Mouse (Mus musculus): ENCODE data around the gene Ltbp1. TPM values are rescaled to one million over a fixed set of nuclear protein-coding genes. Genes with fewer than 3 reads are reported as not detected.

Gene Ltbp1
- total and polyA plus RNA-seq, 3 experiments: 0.01 to 0.04 TPM; not detected in 1

DNA sequence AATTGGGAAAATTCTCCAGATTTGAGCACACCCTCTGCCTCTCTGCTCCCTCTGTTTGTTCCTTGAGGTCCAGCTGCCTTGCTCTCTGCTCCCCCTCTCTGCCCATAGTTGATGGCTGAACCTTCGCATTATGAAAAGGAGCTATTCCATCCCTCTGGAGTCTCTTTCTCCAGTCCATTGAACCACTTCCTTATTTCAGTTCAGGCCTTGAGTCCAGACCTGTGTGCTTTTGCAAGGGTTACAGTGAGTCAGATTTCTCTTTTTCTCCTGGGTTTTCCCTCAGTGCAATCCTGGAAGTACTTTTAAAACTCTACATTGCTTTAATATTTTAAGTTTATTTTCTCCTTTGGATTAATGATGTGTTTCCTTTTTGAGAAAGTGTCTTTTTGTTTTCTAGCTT, 236.7 kb downstream of the Ltbp1 start:
- DNase-seq (ENCODE audit: low read depth, low spot score): no peak
- H3K9me3 ChIP-seq (replicated peaks; ENCODE audit: insufficient read depth, low read length): no peaks in the 10 kb centered on the region

DNA sequence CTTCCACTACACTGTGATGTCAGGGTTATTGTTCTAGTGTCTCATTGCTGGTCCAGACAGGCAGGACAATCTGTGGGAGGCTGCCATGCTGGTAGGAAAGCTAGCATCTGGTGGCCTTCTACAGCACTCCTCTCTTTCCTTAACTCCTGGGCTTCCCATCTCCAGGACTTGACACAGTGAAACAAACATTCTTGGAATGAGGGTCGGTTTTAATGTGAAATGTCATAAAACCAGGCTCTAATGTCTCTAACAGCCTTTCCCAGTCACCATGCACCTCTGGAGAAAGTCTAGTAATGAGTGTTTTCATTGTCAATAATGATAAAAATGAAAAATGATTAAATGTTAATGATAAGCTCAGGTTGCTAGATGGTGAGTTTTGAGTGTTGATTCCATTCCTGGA, 237.9 kb downstream of the Ltbp1 start:
- Histone ChIP-seq H3K27ac (ENCODE audit: control insufficient read depth, low read depth, low read length) (no peak overlapping the region), H3K9ac (ENCODE audit: control insufficient read depth, low read depth, low read length, poor library complexity, severe bottlenecking) (no peak overlapping the region), H3K79me2 (ENCODE audit: control insufficient read depth, insufficient read depth, low read length, poor library complexity) (no peaks in the 10 kb centered on the region), H3K36me3 (ENCODE audit: control insufficient read depth in 1 of 2, insufficient read depth in 2 of 2, low read length in 2 of 2) (no peaks in the 10 kb centered on the region), H3K27me3 (ENCODE audit: control insufficient read depth in 1 of 2, insufficient read depth in 2 of 2, low read length in 2 of 2) (no peaks in the 10 kb centered on the region; a peak in 1 of 4 replicates), H3K4me1 (ENCODE audit: control insufficient read depth in 1 of 2, insufficient read depth in 2 of 2, low read length in 2 of 2) (no peaks in the 10 kb centered on the region), H3K4me3 (ENCODE audit: control insufficient read depth in 1 of 2, insufficient read depth in 1 of 2, low read depth in 2 of 2, low read length in 2 of 2) (no peak overlapping the region), H3K9me3 (replicated peaks; ENCODE audit: insufficient read depth, low read length) (no peaks in the 10 kb centered on the region)
- DNase-seq (ENCODE audit: low read depth, low spot score): no peak
- TF ChIP-seq NRF1 (IDR thresholded peaks at IDR 0.05; ENCODE audit: insufficient read depth, low read depth, low read length, poor library complexity, severe bottlenecking) (no peak), TBP (IDR thresholded peaks at IDR 0.05; ENCODE audit: low read depth, low read length) (no peak), MAZ (IDR thresholded peaks at IDR 0.05; ENCODE audit: low read depth, low read length) (no peak), RAD21 (IDR thresholded peaks at IDR 0.05; ENCODE audit: low read depth, low read length) (no peak), ZKSCAN1 (IDR thresholded peaks at IDR 0.05; ENCODE audit: low read depth, low read length) (no peak), POLR2A (IDR thresholded peaks at IDR 0.05; ENCODE audit: control insufficient read depth in 1 of 2, insufficient read depth in 1 of 2, low read depth in 1 of 2, low read length in 2 of 2, poor library complexity in 1 of 2) (no peak), ZMIZ1 (IDR thresholded peaks at IDR 0.05; ENCODE audit: low read depth, low read length) (no peak), MAFK (IDR thresholded peaks at IDR 0.05; ENCODE audit: borderline replicate concordance, low read depth, low read length) (no peak), CHD2 (IDR thresholded peaks at IDR 0.05; ENCODE audit: low read length) (no peak), KAT2A (conservative IDR thresholded peaks at IDR 0.05; ENCODE audit: low read depth, low read length) (no peak), USF1 (IDR thresholded peaks at IDR 0.05; ENCODE audit: low read depth, low read length) (no peak), UBTF (IDR thresholded peaks at IDR 0.05; ENCODE audit: borderline replicate concordance, insufficient read depth, low read depth, low read length) (no peak)

More for the DNA sequence above, 236.7 kb downstream of the Ltbp1 start:
- Histone ChIP-seq H3K27ac (ENCODE audit: control insufficient read depth, low read depth, low read length) (no peak overlapping the region), H3K27me3 (ENCODE audit: control insufficient read depth in 1 of 2, insufficient read depth in 2 of 2, low read length in 2 of 2) (no peaks in the 10 kb centered on the region; a peak in 1 of 4 replicates), H3K36me3 (ENCODE audit: control insufficient read depth in 1 of 2, insufficient read depth in 2 of 2, low read length in 2 of 2) (no peaks in the 10 kb centered on the region), H3K9ac (ENCODE audit: control insufficient read depth, low read depth, low read length, poor library complexity, severe bottlenecking) (no peak overlapping the region), H3K4me3 (ENCODE audit: control insufficient read depth in 1 of 2, insufficient read depth in 1 of 2, low read depth in 2 of 2, low read length in 2 of 2) (no peak overlapping the region), H3K79me2 (ENCODE audit: control insufficient read depth, insufficient read depth, low read length, poor library complexity) (no peaks in the 10 kb centered on the region), H3K4me1 (ENCODE audit: control insufficient read depth in 1 of 2, insufficient read depth in 2 of 2, low read length in 2 of 2) (no peaks in the 10 kb centered on the region)
- TF ChIP-seq TAL1 (IDR thresholded peaks at IDR 0.05; ENCODE audit: low read length): no peak
- no peak for TF ChIP-seq MYC (IDR thresholded peaks at IDR 0.05; ENCODE audit: low read depth, low read length)
- TF ChIP-seq BHLHE40 (IDR thresholded peaks at IDR 0.05; ENCODE audit: borderline replicate concordance, low read depth, low read length): no peak
- no peak for TF ChIP-seq EP300 (IDR thresholded peaks at IDR 0.05; ENCODE audit: low read depth in 1 of 2, low read length in 2 of 2)
- no peak for TF ChIP-seq HCFC1 (IDR thresholded peaks at IDR 0.05; ENCODE audit: low read depth, low read length)
- no peak for TF ChIP-seq CTCF (IDR thresholded peaks at IDR 0.05 in 2 of 3, conservative IDR thresholded peaks at IDR 0.05 in 1 of 3; ENCODE audit: control insufficient read depth in 1 of 3, insufficient read depth in 1 of 3, low read depth in 2 of 3, low read length in 3 of 3, poor library complexity in 1 of 3, severe bottlenecking in 1 of 3)
- TF ChIP-seq E2F4 (IDR thresholded peaks at IDR 0.05; ENCODE audit: borderline replicate concordance, low read depth, low read length): no peak
- TF ChIP-seq JUND (IDR thresholded peaks at IDR 0.05; ENCODE audit: low read depth, low read length): no peak

All from MEL (cell line).